Mouse (Mus musculus) neural tube, postnatal 0 days (tissue): ENCODE data around the gene Prkce. TPM values are rescaled to one million over a fixed set of nuclear protein-coding genes. Genes with fewer than 3 reads are reported as not detected.

ENCODE experiments used
- polyA plus RNA-seq: library from polyadenylated mRNA; unstranded; fragments of >200 nt; fragmentation: Nextera tagmentation; extraction: Ambion mirVana; gene quantifications from 2 replicates; pipeline ENCODE4 v1.2.1, GENCODE M21; 2015

The Prkce gene
- 52.3 and 57.7 TPM in 2 replicates for polyA plus RNA-seq

GRCm38 (mm10) chr17:86167320-86168230, at the start of gene Prkce:
Prkce (plus strand) TSS chr17:86167785.

GRCm38 (mm10) chr17:86145079-86145951, 22.3 kb upstream of the Prkce start, which contains the start of gene Srbd1:
Srbd1 (minus strand) TSS chr17:86145175.

GRCm38 (mm10) chr17:86505183-86505631, 337.6 kb downstream of the Prkce start, which contains the start of gene Gm10309:
Gm10309 (minus strand) TSS chr17:86505232.

Other genes starting within 250 kb of the Prkce start
- gene Srbd1, start 22.6 kb upstream of the Prkce start, polyA plus RNA-seq: 6.2 and 8.7 TPM in 2 replicates